Mouse (Mus musculus) ES-Bruce4 (cell line): Measurements from ENCODE around the gene Map3k7cl. TPM values are rescaled to one million over a fixed set of nuclear protein-coding genes. Genes with fewer than 3 reads are reported as not detected.

Source experiments
- H3K27ac ChIP-seq: 2 replicates; pipeline ENCODE4 v1.5.1; 2012; ENCODE audit warnings: low read length, inconsistent platforms; ENCODE audit not compliant: insufficient read depth
- H3K27me3 ChIP-seq: 2 replicates; pipeline ENCODE4 v1.6.1; 2012; ENCODE audit warnings: mild to moderate bottlenecking, low read length, inconsistent platforms; ENCODE audit not compliant: control insufficient read depth, poor library complexity, insufficient read depth, severe bottlenecking
- H3K36me3 ChIP-seq: 2 replicates; pipeline ENCODE4 v1.6.1; 2012; ENCODE audit warnings: inconsistent platforms, mild to moderate bottlenecking, low read length, moderate library complexity; ENCODE audit not compliant: control insufficient read depth, poor library complexity, insufficient read depth, severe bottlenecking
- H3K4me1 ChIP-seq: one replicate; pipeline ENCODE4 v1.8.1; 2011; ENCODE audit warnings: low read length; ENCODE audit not compliant: control insufficient read depth, insufficient read depth
- H3K4me3 ChIP-seq: 2 replicates; pipeline ENCODE4 v1.5.1; 2011; ENCODE audit warnings: low read depth, mild to moderate bottlenecking, low read length
- H3K9ac ChIP-seq: 2 replicates; pipeline ENCODE4 v1.6.1; 2012; ENCODE audit warnings: low read depth, mild to moderate bottlenecking, inconsistent platforms; ENCODE audit not compliant: poor library complexity, severe bottlenecking
- H3K9me3 ChIP-seq: replicated peaks from 2 replicates; pipeline ENCODE4 v1.6.1; 2012; ENCODE audit warnings: mild to moderate bottlenecking, low read length, inconsistent platforms; ENCODE audit not compliant: control insufficient read depth, poor library complexity, insufficient read depth, severe bottlenecking
- CTCF ChIP-seq: IDR thresholded peaks from one replicate; pipeline ENCODE4 v1.8.1; 2011; ENCODE audit warnings: low read depth, low read length
- EP300 ChIP-seq: IDR thresholded peaks from 2 replicates; pipeline ENCODE4 v1.6.1; 2011; ENCODE audit warnings: low read depth, low read length; ENCODE audit not compliant: insufficient read depth
- POLR2A ChIP-seq: IDR thresholded peaks from one replicate; pipeline ENCODE4 v1.8.1; 2011; ENCODE audit warnings: low read length; ENCODE audit not compliant: insufficient read depth
- polyA plus RNA-seq: library from polyadenylated mRNA; stranded (reverse); fragments of >200 nt; gene quantifications from 2 replicates; pipeline ENCODE4 v1.2.4, GENCODE M21; 2011; ENCODE audit warnings: low read depth; ENCODE audit not compliant: missing spikeins, insufficient read depth, insufficient read length

Gene Map3k7cl
- polyA plus RNA-seq, 1 experiment = not detected

GRCm38 (mm10) chr16:87607959-87608358 is 54.8 kb downstream of the Map3k7cl start:
- Histone ChIP-seq H3K36me3 (no peaks in the 10 kb centered on the region), H3K9me3 (no peaks in the 10 kb centered on the region), H3K27me3 (no peaks in the 10 kb centered on the region), H3K4me1 (no peaks in the 10 kb centered on the region), H3K4me3 (no peak overlapping the region), H3K27ac (no peak overlapping the region), H3K9ac (no peak overlapping the region)
- TF ChIP-seq POLR2A (no peak), EP300 (no peak), CTCF (no peak)

GRCm38 (mm10) chr16:87610142-87610541 is 57.0 kb downstream of the Map3k7cl start:
- Histone ChIP-seq H3K9ac (no peak overlapping the region), H3K4me3 (no peak overlapping the region), H3K27me3 (no peaks in the 10 kb centered on the region), H3K9me3 (no peaks in the 10 kb centered on the region), H3K27ac (no peak overlapping the region), H3K36me3 (no peaks in the 10 kb centered on the region), H3K4me1 (no peaks in the 10 kb centered on the region)
- TF ChIP-seq EP300 = no peak
- no peak for TF ChIP-seq CTCF
- no peak for TF ChIP-seq POLR2A

GRCm38 (mm10) chr16:87610556-87611295 is 57.6 kb downstream of the Map3k7cl start:
- H3K27me3 ChIP-seq = no peaks in the 10 kb centered on the region
- no peaks in the 10 kb centered on the region for H3K4me1 ChIP-seq
- no peaks in the 10 kb centered on the region for H3K9me3 ChIP-seq
- H3K4me3 ChIP-seq = no peak overlapping the region
- no peaks in the 10 kb centered on the region for H3K36me3 ChIP-seq
- H3K9ac ChIP-seq = no peak overlapping the region
- H3K27ac ChIP-seq = no peak overlapping the region
- TF ChIP-seq EP300 = no peak
- no peak for TF ChIP-seq CTCF
- no peak for TF ChIP-seq POLR2A

- no peak overlapping the region for H3K4me3 ChIP-seq
- no peaks in the 10 kb centered on the region for H3K27me3 ChIP-seq
- H3K36me3 ChIP-seq = no peaks in the 10 kb centered on the region
- TF ChIP-seq EP300 = no peak
- no peak for TF ChIP-seq CTCF
- no peak for TF ChIP-seq POLR2A
- no peak overlapping the region for H3K9ac ChIP-seq
- no peaks in the 10 kb centered on the region for H3K4me1 ChIP-seq
- no peaks in the 10 kb centered on the region for H3K9me3 ChIP-seq
- H3K27ac ChIP-seq = no peak overlapping the region
These were observed 58.3 kb downstream of the Map3k7cl start for GRCm38 (mm10) chr16:87611420-87611819.

- no peaks in the 10 kb centered on the region for H3K4me1 ChIP-seq
- H3K36me3 ChIP-seq = no peaks in the 10 kb centered on the region
- H3K27ac ChIP-seq = no peak overlapping the region
- TF ChIP-seq POLR2A (no peak), CTCF (no peak), EP300 (no peak)
- no peaks in the 10 kb centered on the region for H3K9me3 ChIP-seq
- H3K4me3 ChIP-seq = no peak overlapping the region
- H3K9ac ChIP-seq = no peak overlapping the region
- H3K27me3 ChIP-seq = no peaks in the 10 kb centered on the region
These were observed 59.2 kb downstream of the Map3k7cl start for GRCm38 (mm10) chr16:87612218-87612838.

- Histone ChIP-seq H3K36me3 (no peaks in the 10 kb centered on the region), H3K27me3 (no peaks in the 10 kb centered on the region), H3K9me3 (no peaks in the 10 kb centered on the region), H3K27ac (no peak overlapping the region), H3K9ac (no peak overlapping the region), H3K4me1 (no peaks in the 10 kb centered on the region), H3K4me3 (no peak overlapping the region)
- no peak for TF ChIP-seq EP300
- no peak for TF ChIP-seq CTCF
- TF ChIP-seq POLR2A = no peak
These were observed 64.2 kb downstream of the Map3k7cl start for GRCm38 (mm10) chr16:87617377-87617776.
